Mouse (Mus musculus) myocyte (in vitro differentiated cells): Measurements from ENCODE around the gene Slc15a1.

Source experiments
- E2F4 ChIP-seq: IDR thresholded peaks from one replicate; pipeline ENCODE4 v1.6.1; 2011; ENCODE audit warnings: mild to moderate bottlenecking, control low read depth, moderate library complexity; ENCODE audit not compliant: insufficient read depth
- POLR2A ChIP-seq: IDR thresholded peaks from one replicate; pipeline ENCODE4 v1.6.1; 2011; ENCODE audit warnings: low read depth, mild to moderate bottlenecking, control low read depth, moderate library complexity; ENCODE audit not compliant: insufficient read length

DNA sequence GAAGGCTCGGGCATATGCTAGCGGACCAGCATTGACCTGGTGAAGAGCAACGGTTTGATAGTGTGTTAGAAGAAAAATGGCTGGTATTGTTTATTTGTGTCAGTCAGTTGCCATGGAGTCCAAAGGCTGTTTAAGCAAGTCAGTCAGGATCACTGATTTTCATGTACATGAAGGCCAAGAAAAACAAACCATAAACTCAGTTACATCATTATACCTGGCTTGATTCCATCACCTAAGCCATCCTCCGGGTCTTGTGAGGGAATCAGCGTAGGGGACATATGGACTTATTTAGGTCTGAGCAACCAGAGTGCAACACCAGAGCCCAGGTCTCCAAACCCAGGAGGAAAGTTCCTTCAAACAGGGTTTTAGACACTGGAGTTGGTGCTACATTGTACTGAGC lies 41.6 kb upstream of the Slc15a1 start:
- TF ChIP-seq POLR2A (no peak), E2F4 (no peak)
